12 mouse cellular contexts compared by ENCODE assay signal in the genomic region with DNA sequence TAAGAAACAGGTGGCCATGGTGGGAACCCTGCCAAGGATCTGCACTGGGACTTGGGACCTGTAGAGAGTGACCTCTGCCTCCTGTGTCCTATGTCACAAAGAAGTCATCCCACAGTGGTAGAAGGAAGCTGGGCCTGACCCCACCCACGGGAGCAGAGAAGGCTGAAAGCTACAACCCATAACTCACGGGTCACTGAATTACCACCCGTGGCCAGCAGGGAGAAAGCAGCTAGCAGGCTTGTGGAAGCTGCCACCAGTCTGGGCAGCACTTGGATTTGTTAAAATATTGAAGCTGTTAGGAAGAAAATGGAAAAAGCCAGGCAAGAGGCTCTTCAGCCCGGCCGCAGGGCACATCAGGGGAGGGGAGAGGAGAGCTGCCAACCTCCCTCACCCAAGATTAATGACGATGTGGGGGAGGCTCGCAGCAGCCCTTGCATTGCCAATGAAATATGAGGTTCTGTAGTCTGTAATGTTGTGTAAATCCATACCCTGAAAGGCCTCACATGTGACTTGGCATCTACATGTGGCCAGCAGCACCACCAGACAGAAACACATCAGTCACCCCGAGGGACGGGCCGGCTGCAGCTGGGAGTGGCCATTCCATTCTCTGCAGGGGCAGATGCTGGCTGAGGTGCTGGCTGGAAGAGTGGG.
DNase-seq lines count a peak whose midpoint lies in the region; ATAC-seq and TF ChIP-seq lines count a peak whose summit lies in the region.
"Had no signal": no experiment of that assay in that cellular context is flagged by ENCODE, and none has a peak within 500 bp of the region (broad histone marks: within the 10 kb centered on the region; RNA-seq: fewer than 3 reads in every experiment).

No protein-coding gene starts in this region.

- H3K9me3 ChIP-seq in limb, embryonic 15.5 days: no peaks in the 10 kb centered on the region

- H3K9ac ChIP-seq in limb, embryonic 15.5 days: no peak overlapping the region

- no peaks in the 10 kb centered on the region for H3K27me3 ChIP-seq in kidney, adult 2 months (replicated peaks; ENCODE audit: control insufficient read depth, insufficient read depth, low read length)
- H3K27me3 ChIP-seq in limb, embryonic 15.5 days: 0 out of 2 replicates have a peak, but pooled peaks cover 5% of the 10 kb centered on the region
- H3K27me3 ChIP-seq in cerebellum, adult 2 months (ENCODE audit: control insufficient read depth, insufficient read depth, low read length): no peaks in the 10 kb centered on the region

- peak; percentile 57 for TF ChIP-seq CTCF in layer of hippocampus, adult 2 months (conservative IDR thresholded peaks at IDR 0.05)
- no peak; the same call in 1 of the 2 replicates for TF ChIP-seq CTCF in kidney, adult 2 months (conservative IDR thresholded peaks at IDR 0.05; ENCODE audit: insufficient read depth, insufficient read length, low read depth, low read length)
- TF ChIP-seq CTCF in cerebellum, adult 2 months (IDR thresholded peaks at IDR 0.05; ENCODE audit: borderline replicate concordance, insufficient read depth, low read depth, low read length): no peak

- TF ChIP-seq POLR2A in kidney, adult 2 months (IDR thresholded peaks at IDR 0.05; ENCODE audit: low read depth, low read length): no peak
- TF ChIP-seq POLR2A in cerebellum, adult 2 months (IDR thresholded peaks at IDR 0.05; ENCODE audit: borderline replicate concordance, insufficient read depth, low read length): no peak

- H3K4me3 ChIP-seq in layer of hippocampus, adult 2 months: no peak overlapping the region
- H3K4me3 ChIP-seq in kidney, adult 2 months (ENCODE audit: insufficient read depth, low read depth, low read length): no peak overlapping the region
- H3K4me3 ChIP-seq in limb, embryonic 15.5 days: no peak overlapping the region
- H3K4me3 ChIP-seq in cerebellum, adult 2 months (replicated peaks; ENCODE audit: insufficient read depth, low read depth, low read length): no peak overlapping the region

- H3K4me1 ChIP-seq in kidney, adult 2 months (ENCODE audit: control insufficient read depth, insufficient read depth, low read length): no peaks in the 10 kb centered on the region
- H3K4me1 ChIP-seq in limb, embryonic 15.5 days: peaks cover 13% of the 10 kb centered on the region
- peaks cover 8% of the 10 kb centered on the region for H3K4me1 ChIP-seq in cerebellum, adult 2 months (ENCODE audit: control insufficient read depth, insufficient read depth, low read length)

- no peak overlapping the region for H3K4me2 ChIP-seq in limb, embryonic 15.5 days

- DNase-seq in layer of hippocampus, adult 2 months (ENCODE audit: low spot score in 2 of 2): no peak
- DNase-seq in layer of hippocampus, postnatal 36 days: no peak
- DNase-seq in adipocyte (ENCODE audit: low spot score): peak; percentile 7
- DNase-seq in kidney, adult 2 months: peak; percentile 21
- no peak for DNase-seq in thymus, postnatal 25 days
- DNase-seq in right cerebral cortex, postnatal 25 days: no peak
- no peak for DNase-seq in cerebellum, adult 2 months
- DNase-seq: heart, adult 18-20 months; right cerebral cortex, adult 18-20 months; thymus, adult 18-20 months had no signal

- no peaks in the 10 kb centered on the region for H3K36me3 ChIP-seq in kidney, adult 2 months (ENCODE audit: control insufficient read depth, insufficient read depth, low read length)
- no peaks in the 10 kb centered on the region for H3K36me3 ChIP-seq in limb, embryonic 15.5 days

- no peak for ATAC-seq in limb, embryonic 15.5 days (ENCODE audit: insufficient number of reproducible peaks, low FRiP score, low TSS enrichment, low read depth)
- ATAC-seq: activated CD4-positive, CD25-positive, alpha-beta regulatory T cell, adult 4 months had no signal

- no peak overlapping the region for H3K27ac ChIP-seq in layer of hippocampus, adult 2 months
- H3K27ac ChIP-seq in kidney, adult 2 months (ENCODE audit: insufficient read depth, low read depth, low read length): no peak overlapping the region
- H3K27ac ChIP-seq in limb, embryonic 15.5 days: 0 out of 2 replicates have a peak overlapping the region, but pooled peaks have one; percentile 7
- no peak overlapping the region for H3K27ac ChIP-seq in cerebellum, adult 2 months (ENCODE audit: insufficient read depth, low read length)

- 15% methylated on average over 10 of the region's 10 CpGs for WGBS in kidney, adult 2 months
- 21% methylated on average over 10 of the region's 10 CpGs for WGBS in limb, embryonic 15.5 days
- WGBS in cerebellum, adult 2 months: 52% methylated on average over 10 of the region's 10 CpGs

Comparison
In these comparisons a context has a peak if more than half of its experiments do, and no peak if none do; other contexts are left out.
1. DNase-seq: peak in adipocyte (single experiment) and kidney, adult 2 months (single experiment); none in layer of hippocampus, adult 2 months (0 of 2), layer of hippocampus, postnatal 36 days (0 of 2), thymus, postnatal 25 days (single experiment), right cerebral cortex, postnatal 25 days (single experiment) and cerebellum, adult 2 months (0 of 2).